13 mouse cellular contexts compared by ENCODE assay signal in the genomic region with DNA sequence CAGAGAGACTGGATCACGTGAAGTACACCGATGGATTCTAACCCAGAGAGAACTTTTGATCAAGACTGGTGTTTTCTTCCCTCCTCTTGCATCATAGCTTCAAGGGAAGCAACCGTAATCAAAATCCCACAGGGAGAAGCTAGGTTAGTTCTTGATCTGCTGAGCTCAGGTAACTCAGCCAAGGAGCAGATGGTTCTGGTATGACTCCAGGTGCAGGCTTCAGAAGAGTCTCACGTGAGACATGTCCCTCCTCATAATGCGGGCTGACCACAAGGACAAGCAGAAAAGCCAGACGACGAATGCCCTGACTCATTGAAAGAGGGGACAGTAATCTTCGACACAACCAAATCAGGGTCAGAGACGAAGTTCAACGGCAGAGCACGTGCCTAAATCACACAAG.
"Had no signal": no experiment of that assay in that cellular context is flagged by ENCODE, and none has a peak within 500 bp of the region (broad histone marks: within the 10 kb centered on the region; RNA-seq: fewer than 3 reads in every experiment).

No protein-coding gene starts in this region.

- ATAC-seq: liver, postnatal 0 days; midbrain, embryonic 13.5 days; midbrain, embryonic 15.5 days had no signal

- DNase-seq: lung, adult 2 months; lung, postnatal 14 days; lung, postnatal 36 days; retina, postnatal 1 day; right cerebral cortex, postnatal 25 days; right cerebral cortex, postnatal 4 days; spleen, adult 18-20 months; thymus, adult 18-20 months; thymus, postnatal 14 days; thymus, postnatal 36 days had no signal
